Mouse (Mus musculus): ENCODE data around the gene Adgrl1.

Adgrl1 gene

GRCm38 (mm10) chr8:83901566-83902485 lies 1.9 kb downstream of the Adgrl1 start:
- no peak for DNase-seq

- DNase-seq = peak; percentile 71
Observed at GRCm38 (mm10) chr8:83902961-83903666, 3.2 kb downstream of the Adgrl1 start.

GRCm38 (mm10) chr8:83908583-83908982 lies 8.7 kb downstream of the Adgrl1 start:
- no peak for DNase-seq

- no peak for DNase-seq
Observed at GRCm38 (mm10) chr8:83909311-83909710, 9.4 kb downstream of the Adgrl1 start.

- DNase-seq = no peak
Observed at GRCm38 (mm10) chr8:83911809-83912731, 12.2 kb downstream of the Adgrl1 start.

- no peak for DNase-seq
Observed at GRCm38 (mm10) chr8:83914232-83914631, 14.3 kb downstream of the Adgrl1 start.

GRCm38 (mm10) chr8:83914860-83915259 lies 15.0 kb downstream of the Adgrl1 start:
- DNase-seq = peak; percentile 19

GRCm38 (mm10) chr8:83916015-83916414 lies 16.1 kb downstream of the Adgrl1 start:
- no peak for DNase-seq

- DNase-seq = no peak
Observed at GRCm38 (mm10) chr8:83917566-83917965, 17.7 kb downstream of the Adgrl1 start.

GRCm38 (mm10) chr8:83921558-83921957 lies 21.7 kb downstream of the Adgrl1 start:
- peak; percentile 80 for DNase-seq

GRCm38 (mm10) chr8:83922727-83923126 lies 22.8 kb downstream of the Adgrl1 start:
- no peak for DNase-seq

- DNase-seq = no peak
Observed at GRCm38 (mm10) chr8:83924585-83924984, 24.7 kb downstream of the Adgrl1 start.

GRCm38 (mm10) chr8:83926266-83926665 lies 26.4 kb downstream of the Adgrl1 start:
- DNase-seq = no peak

GRCm38 (mm10) chr8:83934222-83934621 lies 34.3 kb downstream of the Adgrl1 start:
- no peak for DNase-seq

- no peak for DNase-seq
Observed at GRCm38 (mm10) chr8:83934994-83935393, 35.1 kb downstream of the Adgrl1 start.

GRCm38 (mm10) chr8:83935435-83935834 lies 35.5 kb downstream of the Adgrl1 start:
- no peak for DNase-seq

- DNase-seq = no peak
Observed at GRCm38 (mm10) chr8:83937645-83938044, 37.7 kb downstream of the Adgrl1 start.

- no peak for DNase-seq
Observed at GRCm38 (mm10) chr8:83938330-83938729, 38.4 kb downstream of the Adgrl1 start.

- no peak for DNase-seq
Observed at GRCm38 (mm10) chr8:83941066-83941677, 41.3 kb downstream of the Adgrl1 start.

- no peak for DNase-seq
Observed at GRCm38 (mm10) chr8:83942446-83942845, 42.5 kb downstream of the Adgrl1 start.

GRCm38 (mm10) chr8:83945540-83945939 lies 45.6 kb downstream of the Adgrl1 start:
- DNase-seq = no peak

GRCm38 (mm10) chr8:83954749-83955105 lies 54.8 kb downstream of the Adgrl1 start:
- DNase-seq = no peak

All from thymus, postnatal 14 days (tissue).